Mouse (Mus musculus) ZHBTc4 (cell line): ENCODE data around the gene Tspan14.

Experiments used
- DNase-seq: peaks from one replicate; pipeline ENCODE4 v3.0.0-alpha.2; 2011; ENCODE audit warnings: low read depth, low spot score

Tspan14 gene

GRCm38 (mm10) chr14:40952715-40953114, 13.9 kb downstream of the Tspan14 start:
- no peak for DNase-seq

GRCm38 (mm10) chr14:40952301-40952700, 14.3 kb downstream of the Tspan14 start:
- no peak for DNase-seq

GRCm38 (mm10) chr14:40949730-40950614, 16.6 kb downstream of the Tspan14 start:
- no peak for DNase-seq

GRCm38 (mm10) chr14:40949047-40949446, 17.6 kb downstream of the Tspan14 start:
- no peak for DNase-seq

- no peak for DNase-seq
Observed at GRCm38 (mm10) chr14:40948522-40948921, 18.1 kb downstream of the Tspan14 start.

- DNase-seq: peak; percentile 65
Observed at GRCm38 (mm10) chr14:40947431-40948394, 18.9 kb downstream of the Tspan14 start.

- no peak for DNase-seq
Observed at GRCm38 (mm10) chr14:40943802-40944201, 22.8 kb downstream of the Tspan14 start.

- DNase-seq: no peak
Observed at GRCm38 (mm10) chr14:40942429-40942828, 24.2 kb downstream of the Tspan14 start.

GRCm38 (mm10) chr14:40938380-40938987, 28.1 kb downstream of the Tspan14 start:
- no peak for DNase-seq

GRCm38 (mm10) chr14:40937052-40937451, 29.6 kb downstream of the Tspan14 start:
- DNase-seq: no peak

- DNase-seq: no peak
Observed at GRCm38 (mm10) chr14:40935481-40935880, 31.1 kb downstream of the Tspan14 start.

- DNase-seq: no peak
Observed at GRCm38 (mm10) chr14:40935054-40935453, 31.6 kb downstream of the Tspan14 start.

GRCm38 (mm10) chr14:40933328-40933727, 33.3 kb downstream of the Tspan14 start:
- no peak for DNase-seq

- no peak for DNase-seq
Observed at GRCm38 (mm10) chr14:40932225-40932624, 34.4 kb downstream of the Tspan14 start.

- no peak for DNase-seq
Observed at GRCm38 (mm10) chr14:40931115-40931829, 35.3 kb downstream of the Tspan14 start.

GRCm38 (mm10) chr14:40929943-40930342, 36.7 kb downstream of the Tspan14 start:
- no peak for DNase-seq

GRCm38 (mm10) chr14:40928897-40929296, 37.7 kb downstream of the Tspan14 start:
- no peak for DNase-seq

GRCm38 (mm10) chr14:40927041-40927440, 39.6 kb downstream of the Tspan14 start:
- DNase-seq: no peak

- DNase-seq: no peak
Observed at GRCm38 (mm10) chr14:40924378-40925113, 42.1 kb downstream of the Tspan14 start.

GRCm38 (mm10) chr14:40921241-40921640, 45.4 kb downstream of the Tspan14 start:
- DNase-seq: no peak
